Mouse (Mus musculus): Measurements from ENCODE around the gene Ppp6r3.
"Not testable (repeated sequence)": the region's sequence is repeated elsewhere in the genome, so short reads cannot be mapped to it uniquely, and the experiment has no call there.

Gene Ppp6r3

DNA sequence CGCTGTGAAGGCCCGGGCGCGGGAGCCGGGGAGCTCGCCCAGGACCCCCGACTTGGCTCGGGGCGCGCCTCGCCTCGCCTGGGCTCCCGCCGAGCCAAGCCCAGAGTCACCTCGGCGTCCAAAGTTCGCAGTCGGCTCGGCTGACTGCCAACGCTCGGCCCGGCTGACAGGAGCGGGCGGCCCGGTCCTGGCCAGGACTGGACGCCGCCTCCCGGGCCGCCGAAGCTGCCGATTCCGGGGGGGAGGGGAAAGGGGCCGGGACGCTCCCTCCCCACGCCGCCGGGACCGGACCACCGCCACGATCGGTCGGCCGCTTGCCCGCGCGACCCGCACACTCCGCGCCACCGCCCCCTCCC is 295 bp downstream of the Ppp6r3 start:
- no peak for DNase-seq (ENCODE audit: low spot score in 2 of 2)

DNA sequence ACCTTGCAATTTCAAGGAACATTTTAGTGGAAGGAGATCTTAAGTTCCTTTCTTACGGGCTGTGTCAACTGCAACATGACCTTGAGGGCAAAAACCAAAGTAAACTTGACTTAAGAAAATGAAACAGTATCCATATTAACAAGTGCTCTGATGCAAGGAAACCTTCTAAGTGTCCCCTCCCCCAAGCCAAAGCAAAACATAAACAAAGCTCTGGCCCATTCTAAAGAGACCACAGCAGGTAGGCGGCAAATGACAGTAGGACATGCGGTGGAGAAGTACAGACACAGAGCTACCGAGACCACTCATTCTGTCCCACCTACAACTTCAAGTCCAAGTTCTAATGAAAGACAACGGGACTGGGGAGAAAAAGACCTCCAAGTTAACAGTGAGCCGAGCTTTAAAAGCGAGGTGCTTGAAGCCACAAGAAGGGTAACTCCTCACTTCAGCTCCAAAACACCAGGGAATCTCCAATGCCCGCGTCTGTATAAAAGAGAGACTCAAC is 905 bp downstream of the Ppp6r3 start:
- DNase-seq (ENCODE audit: low spot score in 2 of 2): no peak

DNA sequence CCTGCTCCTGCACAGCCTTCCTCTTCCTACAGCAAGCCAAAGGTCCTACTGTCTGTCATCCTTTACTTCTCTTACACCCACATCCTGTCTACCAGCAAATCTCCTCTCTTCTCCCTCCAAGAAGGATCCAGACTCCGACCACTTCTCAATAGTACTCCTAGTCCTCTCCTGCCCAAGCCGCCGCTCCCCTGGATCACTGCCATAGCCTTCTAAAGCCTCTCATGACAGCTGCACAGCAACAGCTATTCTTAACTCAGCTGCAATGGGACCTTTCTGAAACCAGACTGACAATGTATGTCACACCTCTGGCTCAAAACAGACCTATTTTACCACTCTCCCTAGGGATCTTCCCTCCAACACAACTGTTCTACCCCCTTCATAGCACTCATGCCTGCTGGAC is 11.2 kb downstream of the Ppp6r3 start:
- no peak for DNase-seq (ENCODE audit: low spot score in 2 of 2)

DNA sequence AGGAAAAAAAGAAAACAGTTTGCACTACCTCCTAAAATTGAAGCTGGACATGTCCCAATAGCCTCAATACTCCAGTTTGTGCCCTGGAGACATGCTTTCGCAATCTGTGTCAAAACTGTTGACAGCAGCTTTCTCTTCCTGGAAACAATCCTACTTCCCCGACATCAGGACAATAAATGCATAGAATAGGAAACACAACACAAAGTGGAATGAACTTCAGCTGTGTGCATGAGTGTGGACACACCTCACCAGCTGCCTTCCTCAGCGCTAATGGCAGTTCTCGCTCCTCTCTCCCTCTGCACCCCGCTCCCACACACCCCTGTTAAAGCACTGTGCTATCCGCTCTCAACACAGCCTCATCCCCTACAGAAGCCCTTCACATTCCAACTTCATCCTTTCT is 12.8 kb downstream of the Ppp6r3 start:
- no peak for DNase-seq (ENCODE audit: low spot score in 2 of 2)

DNA sequence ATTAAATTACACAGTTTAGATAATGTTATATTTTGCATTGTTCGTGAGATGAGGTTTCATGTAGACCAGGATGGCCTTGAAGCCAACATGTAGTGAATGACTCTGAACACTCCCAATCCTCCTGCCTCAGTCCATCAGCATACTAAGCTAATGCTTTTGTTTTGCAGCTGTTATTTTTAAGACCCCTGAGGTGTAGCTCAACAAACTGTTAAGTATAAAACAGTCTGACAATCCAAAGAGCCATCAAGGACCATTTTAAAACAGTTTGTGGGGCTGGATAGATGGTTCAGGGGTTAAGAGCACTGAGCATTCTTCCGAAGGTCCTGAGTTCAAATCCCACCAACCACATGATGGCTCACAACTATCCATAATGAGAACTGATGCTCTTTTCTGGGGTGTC is 13.3 kb downstream of the Ppp6r3 start:
- no peak for DNase-seq (ENCODE audit: low spot score in 2 of 2)

DNA sequence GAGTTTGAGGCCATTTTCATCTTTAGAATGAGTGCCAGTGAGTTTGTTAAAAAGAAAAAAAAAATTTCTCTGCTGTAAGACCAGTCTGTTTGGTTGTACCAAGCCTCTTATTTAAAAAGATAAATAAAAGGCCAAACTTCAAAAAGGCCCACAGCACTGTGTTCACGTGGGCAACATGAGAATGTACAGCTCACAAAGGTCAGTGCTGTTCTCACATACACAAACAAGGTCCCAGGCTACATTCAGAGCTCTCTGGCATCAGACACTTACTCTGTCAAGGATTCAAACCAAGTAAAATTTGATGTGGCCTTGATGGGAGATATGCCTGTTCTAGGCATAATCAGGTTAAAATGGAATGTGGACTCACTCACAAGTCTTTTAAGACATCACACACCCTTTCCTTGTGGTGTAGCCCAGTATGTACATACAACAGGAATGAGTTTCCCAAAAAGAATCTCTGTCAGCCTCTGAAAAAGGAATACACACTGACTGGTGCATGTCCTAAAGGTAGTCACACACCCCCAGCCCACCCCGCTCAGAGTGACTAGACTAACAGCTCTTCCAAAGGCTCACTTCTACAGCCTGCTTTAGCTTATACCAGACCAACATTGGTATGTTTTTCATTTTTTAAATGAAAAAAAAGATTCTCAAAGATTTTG is 19.3 kb downstream of the Ppp6r3 start:
- no peak for DNase-seq (ENCODE audit: low spot score in 2 of 2)

DNA sequence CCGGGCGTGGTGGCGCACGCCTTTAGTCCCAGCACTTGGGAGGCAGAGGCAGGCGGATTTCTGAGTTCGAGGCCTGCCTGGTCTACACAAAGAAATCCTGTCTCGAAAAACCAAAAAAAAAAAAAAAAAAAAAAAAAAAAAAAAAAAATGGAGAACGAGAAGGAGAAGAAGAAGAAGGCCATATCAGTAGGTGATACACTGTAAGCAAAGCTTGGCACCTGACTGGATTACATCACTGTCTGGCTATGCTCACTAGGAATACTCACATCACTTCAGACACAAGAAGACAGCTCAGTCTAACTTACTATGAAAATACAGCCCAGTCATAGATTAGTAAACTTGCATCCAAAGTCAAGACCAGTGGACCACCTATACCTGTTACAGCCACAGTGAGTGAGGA is 20.8 kb downstream of the Ppp6r3 start:
- no peak for DNase-seq (ENCODE audit: low spot score in 2 of 2)

DNA sequence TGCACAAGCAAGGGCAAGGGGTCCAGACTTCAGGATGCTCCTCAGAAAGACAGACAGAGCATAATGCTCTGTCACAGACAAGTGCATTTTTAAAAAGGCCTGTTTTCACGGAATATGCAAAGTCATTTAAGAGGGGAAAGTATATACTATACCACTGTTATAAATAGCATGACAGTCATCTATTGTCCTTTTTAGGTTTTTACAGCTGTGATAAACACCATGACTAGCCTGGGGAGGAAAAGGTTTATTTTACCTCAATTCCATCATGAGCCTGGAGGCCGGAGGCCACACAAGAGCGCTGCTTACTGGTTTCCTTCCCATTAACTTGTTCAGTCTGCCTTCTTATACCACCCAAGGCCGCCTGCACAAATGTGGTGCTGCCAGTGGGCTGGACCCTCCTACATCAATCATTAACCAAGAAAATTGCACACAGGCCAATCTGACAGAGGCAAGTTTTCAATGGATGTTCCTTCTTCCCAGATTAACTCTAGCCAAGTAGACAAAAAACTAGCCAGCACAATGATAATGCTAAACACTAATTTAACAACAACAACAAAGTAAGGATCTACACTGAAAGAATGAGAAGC is 23.9 kb downstream of the Ppp6r3 start:
- DNase-seq (ENCODE audit: low spot score in 2 of 2): no peak

DNA sequence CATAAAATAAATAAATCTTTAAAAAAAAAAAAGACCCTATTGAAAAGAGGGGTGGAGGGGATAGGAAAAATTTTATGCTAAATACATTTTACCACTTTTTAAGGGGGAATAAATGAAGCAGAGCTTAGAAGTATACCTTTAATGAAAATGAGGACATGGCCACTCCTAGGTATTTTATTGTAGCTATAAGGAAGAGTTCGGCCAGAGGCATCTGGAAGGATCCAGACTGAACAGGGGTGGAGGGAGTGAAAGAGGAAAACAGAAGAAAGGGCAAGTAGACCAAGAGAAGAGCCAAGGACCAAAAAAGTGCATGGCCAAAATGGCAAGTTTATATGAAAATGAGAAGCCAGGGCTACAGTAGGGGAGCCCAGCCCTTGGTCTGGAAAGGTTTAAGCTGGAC is 25.4 kb downstream of the Ppp6r3 start:
- DNase-seq (ENCODE audit: low spot score in 2 of 2): no peak

DNA sequence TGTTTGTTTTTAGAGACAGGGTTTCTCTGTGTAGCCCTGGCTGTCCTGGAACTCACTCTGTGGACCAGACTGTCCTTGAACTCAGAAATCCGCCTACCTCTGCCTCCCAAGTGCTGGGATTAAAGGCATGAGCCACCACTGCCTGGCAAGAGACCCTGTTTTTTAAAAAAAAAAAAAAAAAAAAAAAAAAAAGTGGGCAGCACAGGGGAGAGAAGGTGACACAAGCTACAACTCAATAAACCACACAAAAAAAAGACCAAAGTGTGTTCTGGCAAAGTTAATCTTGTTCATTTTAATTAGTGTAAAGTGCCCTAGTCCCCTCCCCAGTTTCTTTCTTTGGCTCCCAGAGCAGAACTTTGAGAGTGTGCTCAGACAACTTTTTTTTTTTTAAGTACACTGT is 26.3 kb downstream of the Ppp6r3 start:
- no peak for DNase-seq (ENCODE audit: low spot score in 2 of 2)

DNA sequence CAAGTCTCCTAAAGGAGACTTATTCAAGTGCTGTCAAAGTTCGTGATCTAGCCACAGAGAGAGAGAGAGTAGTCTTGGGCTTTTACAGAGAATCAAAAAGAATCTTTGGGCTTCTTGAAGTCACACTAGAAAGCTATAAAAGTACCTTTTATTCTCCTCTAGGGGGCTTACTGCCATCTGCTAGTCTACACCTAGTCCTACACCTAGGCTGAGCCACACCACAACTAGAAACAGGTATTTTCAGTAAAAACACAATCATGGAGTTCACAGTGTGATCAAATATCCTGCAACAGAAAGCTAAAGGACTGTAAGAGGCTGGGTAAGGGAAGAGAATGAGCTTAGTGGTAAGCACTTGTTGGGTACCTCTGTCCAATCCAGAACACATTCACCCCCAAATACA is 27.2 kb downstream of the Ppp6r3 start:
- DNase-seq (ENCODE audit: low spot score in 2 of 2): no peak

DNA sequence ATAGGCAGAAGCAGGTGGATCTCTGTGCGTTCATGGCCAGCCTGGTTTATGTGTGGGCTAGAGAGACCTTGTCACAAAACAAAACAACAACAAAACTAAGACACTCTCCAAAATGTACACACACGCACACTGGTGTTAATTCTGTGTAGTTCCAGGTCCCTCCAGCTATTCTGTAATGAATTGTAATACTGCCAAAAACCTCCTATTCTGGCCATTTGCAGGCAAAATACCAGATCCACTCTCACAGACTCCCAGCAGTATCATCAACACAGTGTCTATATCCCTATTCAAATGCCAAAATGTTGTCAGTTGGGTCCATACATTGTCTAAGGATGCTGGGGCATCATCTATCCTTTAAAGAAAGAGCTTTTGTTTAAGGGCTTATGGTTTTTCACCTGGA is 30.6 kb downstream of the Ppp6r3 start:
- no peak for DNase-seq (ENCODE audit: low spot score in 2 of 2)

DNA sequence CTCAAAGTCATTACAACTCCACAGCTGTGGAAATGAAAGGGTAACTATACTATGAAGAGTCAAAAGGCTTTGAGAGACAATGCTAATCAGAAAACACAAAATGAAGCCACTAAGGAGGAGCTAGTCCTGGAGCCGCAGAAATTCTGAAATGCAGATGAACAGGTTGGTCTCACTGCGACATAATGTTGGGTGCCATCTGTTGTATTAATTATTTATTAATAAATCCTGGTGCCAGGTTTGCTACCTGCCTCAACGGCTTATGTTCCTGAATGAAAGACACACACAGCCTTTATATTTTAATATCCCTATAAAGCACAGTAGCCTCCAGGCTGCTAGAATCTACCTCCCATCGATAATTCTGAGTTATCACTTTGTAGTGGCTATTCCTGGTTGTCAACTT is 33.0 kb downstream of the Ppp6r3 start:
- DNase-seq (ENCODE audit: low spot score in 2 of 2): no peak

DNA sequence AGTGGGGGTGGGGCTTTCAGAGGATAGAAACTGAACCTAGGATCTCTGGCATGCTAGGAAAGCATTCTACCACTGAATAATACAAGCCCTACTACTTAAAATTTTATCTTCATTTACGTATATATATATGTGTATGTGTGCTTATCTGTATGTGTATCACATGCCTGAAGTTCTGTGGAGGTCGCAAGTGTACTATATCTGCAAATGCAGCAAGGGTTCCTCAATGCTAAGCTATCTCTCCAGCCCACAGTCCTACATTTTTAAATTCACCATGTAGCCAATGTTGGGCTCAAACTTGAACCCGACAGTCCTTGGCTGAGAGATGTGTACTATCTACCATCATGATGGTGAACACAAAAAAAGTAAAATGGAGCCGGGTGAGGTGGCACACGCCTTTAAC is 34.6 kb downstream of the Ppp6r3 start:
- no peak for DNase-seq (ENCODE audit: low spot score in 2 of 2)

DNA sequence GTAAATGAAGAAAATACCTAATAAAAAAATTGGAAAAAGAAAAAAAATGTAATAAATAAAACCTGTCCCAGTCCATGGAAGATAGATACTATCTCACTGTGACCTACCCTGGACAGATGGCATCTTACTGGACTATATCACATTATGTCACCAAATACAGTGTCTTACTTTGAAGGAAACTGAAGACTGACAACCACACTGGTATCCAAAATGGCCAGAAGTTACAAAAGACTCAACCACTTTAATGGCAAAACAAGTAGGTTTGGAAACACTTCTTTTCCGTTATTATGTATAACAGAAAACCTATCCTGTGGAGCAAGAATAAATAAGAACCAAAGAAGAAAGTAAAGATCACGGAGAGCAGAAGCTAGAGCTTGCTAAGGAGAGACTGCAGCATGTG is 35.3 kb downstream of the Ppp6r3 start:
- DNase-seq (ENCODE audit: low spot score in 2 of 2): no peak

DNA sequence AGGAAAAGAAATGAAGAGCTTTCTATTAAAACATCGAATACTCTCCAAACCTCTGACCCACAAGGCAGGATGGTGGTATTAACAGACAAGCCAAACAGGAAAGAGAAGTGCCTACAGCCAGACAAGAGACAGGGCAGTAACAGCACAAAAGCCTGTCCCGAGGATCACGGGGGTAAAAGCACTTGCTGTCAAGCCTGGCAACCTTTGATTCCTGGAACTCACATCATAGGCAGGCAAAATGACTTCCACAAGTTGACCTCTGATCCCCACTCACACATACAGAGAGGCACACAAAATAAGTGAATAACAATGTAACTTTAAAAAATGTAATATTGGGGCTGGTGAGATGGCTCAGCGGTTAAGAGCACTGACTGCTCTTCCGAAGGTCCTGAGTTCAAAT is 36.1 kb downstream of the Ppp6r3 start:
- DNase-seq (ENCODE audit: low spot score in 2 of 2): no peak

DNA sequence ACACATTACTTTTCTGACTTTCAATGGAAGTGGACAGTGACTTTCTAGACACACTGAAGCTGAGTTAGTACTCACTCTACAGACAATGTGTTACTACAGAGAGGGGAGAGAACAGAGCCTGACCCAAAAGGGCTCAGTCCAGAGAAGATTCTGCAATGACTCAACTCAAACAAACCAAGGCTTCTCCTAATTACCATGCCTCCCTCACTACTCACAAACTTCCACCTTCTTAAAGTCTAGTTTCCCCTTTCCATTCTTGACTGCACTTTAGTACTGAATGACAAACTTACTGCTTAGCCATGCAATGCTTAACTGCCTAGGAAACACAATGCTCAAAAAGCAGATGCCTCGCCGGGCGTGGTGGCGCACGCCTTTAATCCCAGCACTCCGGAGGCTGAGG is 37.9 kb downstream of the Ppp6r3 start:
- no peak for DNase-seq (ENCODE audit: low spot score in 2 of 2)

DNA sequence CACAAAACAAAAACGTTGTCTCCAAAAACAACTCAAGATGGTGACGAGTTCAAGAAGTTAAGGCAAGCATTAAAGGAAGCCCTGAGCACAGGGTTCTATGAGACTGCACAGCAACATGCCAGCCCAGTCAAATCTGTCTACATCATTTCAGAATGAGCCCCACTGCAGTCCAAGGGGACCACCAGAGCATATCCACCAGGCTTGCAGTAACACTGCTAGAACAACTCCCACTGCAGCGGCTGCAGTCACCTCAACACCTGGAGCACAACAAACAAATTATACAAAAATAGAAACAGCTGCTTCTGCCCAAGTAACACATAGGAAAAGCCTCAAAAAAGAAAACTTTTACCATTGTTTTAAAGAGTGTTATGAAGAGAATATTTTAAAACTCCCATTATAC is 40.6 kb downstream of the Ppp6r3 start:
- DNase-seq (ENCODE audit: low spot score in 2 of 2): no peak

DNA sequence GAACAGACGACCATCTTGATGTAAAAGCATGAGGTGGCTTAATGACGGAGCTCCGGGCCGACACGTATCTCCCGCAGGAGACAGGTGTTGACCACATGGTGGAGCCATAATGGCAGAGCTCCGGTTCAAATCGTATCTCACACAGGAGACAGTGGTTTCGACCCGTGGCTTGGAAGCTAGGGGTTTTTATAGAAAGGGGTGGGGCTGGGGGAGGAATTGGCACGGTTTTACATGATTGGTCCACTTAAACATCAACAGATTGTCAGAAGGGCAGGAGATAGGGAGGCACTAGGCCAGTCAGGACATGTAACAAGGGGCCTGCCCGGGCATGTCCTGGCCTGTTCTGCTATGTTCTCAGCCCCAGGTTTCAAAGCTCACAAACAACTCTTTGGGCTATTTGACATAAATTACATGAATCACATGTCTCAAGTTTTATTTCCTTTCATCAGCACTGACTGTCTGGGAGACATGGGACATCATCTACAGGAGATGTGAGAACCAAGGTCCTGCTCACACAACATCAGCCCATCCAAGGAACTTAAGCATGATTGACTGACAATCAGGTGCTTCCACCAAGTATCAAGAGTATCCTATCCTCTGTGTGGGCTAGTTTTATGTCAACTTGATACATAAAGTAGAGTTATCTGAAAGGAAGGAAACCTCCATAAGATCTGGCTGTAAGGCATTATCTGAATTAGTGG is 42.1 kb downstream of the Ppp6r3 start:
- not testable (repeated sequence) for DNase-seq (ENCODE audit: low spot score in 2 of 2)

DNA sequence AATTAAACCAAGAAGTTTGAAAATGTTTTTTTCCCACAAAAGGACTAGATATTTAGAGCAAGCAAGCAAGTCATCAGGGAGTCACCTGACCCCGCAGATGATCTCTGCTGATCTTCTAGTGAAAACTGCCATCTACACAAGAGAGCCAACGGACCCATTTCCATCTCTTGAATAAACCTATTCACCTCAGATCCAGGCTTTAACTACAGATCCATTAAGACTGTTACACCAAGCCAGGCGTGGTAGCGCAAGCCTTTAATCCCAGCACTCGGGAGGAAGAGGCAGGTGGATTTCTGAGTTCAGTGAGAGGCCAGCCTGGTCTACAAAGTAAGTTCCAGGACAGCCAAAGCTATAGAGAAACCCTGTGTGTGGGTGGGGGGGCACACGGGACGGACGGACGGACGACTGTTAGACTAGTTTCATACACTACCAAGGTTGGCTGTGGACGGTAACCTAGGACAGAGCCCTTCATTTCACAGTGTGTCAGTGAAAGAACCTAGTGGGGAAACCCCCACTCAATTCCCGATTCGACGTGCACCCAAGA is 42.8 kb downstream of the Ppp6r3 start:
- no peak for DNase-seq (ENCODE audit: low spot score in 2 of 2)

DNA sequence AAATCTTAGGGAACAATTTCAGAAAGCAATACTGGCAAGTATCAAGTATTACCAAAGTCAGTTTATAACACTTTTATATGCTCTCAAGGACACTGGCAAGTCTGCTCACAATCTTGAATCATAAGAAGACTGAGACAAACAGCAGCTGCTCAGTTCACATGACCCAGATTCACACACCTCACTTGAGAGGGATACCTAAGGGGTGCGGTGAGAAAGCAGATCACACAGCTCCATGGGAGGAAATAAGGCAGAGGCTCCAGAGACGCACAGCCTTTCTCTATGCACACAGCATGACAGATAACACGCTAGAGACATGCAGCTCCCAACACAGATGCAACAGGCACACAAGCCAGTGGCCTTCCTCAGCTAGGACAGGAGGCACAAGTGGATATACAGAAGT is 45.8 kb downstream of the Ppp6r3 start:
- no peak for DNase-seq (ENCODE audit: low spot score in 2 of 2)

DNA sequence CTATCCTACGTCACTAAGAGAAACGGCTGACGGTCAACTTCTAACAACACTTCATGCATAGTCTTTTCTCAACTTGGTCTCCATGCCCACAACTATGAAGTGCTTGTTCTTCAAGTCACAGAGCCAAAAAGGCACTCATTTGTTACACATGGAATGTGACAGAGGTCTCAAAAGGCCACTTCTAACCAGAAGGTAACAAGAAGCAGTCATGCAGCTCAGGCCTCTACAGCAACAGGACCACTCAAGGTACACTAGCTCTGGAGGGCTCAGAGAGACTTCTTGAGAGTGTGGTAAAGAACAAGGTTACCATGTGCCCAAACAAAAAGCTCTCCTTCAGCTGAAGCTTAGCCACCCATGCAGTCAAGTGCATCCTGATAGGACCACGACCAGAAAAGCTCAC is 46.9 kb downstream of the Ppp6r3 start:
- DNase-seq (ENCODE audit: low spot score in 2 of 2): no peak

DNA sequence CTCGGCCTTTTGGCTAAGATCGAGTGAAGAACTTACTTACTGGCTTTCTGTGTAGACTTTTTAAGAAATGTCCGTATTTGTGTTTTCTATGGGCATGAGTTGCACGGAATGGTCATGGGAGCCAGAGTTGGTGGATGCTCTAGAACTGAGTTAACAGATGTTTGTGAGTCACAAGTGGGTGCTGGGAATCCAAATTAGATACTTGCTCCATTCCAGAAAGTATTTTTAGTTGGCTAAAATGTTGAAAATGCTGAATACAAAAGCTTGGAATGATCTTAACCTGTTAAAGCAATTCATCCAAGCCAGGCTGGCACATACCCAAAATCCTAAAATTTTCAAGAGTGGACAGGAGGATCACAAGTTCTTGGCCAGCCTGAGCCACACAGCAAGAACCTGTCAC is 48.0 kb downstream of the Ppp6r3 start:
- peak in 1 of 2 experiments; percentile 18 for DNase-seq (ENCODE audit: low spot score in 2 of 2)
